In the genomic region with DNA sequence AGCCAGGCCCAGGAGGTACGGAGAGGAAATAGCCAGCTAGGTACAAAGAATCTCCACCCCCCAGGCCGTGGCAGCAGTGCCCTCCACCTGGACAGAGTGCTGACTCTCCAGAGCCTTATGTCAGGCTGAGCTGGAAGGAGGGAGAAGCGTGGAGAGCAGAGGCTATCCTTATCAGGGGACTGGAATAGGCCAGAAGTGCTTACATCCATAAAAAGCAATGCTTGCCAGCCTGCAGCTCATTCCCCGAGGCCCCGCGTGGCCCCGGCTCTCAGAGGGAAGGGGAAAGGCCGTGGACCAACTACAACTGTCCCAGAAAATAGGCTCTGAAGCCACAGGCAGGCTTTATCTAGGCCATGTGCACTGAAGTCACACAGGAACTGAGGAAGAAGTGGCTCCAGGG, we compare ENCODE assay signal across 16 mouse cellular contexts. TPM values are rescaled to one million over a fixed set of nuclear protein-coding genes. Genes with fewer than 3 reads are reported as not detected.
DNase-seq lines count a peak whose midpoint lies in the region; ATAC-seq lines count a peak whose summit lies in the region.
"Had no signal": no experiment of that assay in that cellular context is flagged by ENCODE, and none has a peak within 500 bp of the region (broad histone marks: within the 10 kb centered on the region; RNA-seq: fewer than 3 reads in every experiment).

No protein-coding gene starts in this region.

- no peak overlapping the region for H3K4me2 ChIP-seq in kidney, embryonic 16.5 days (replicated peaks; ENCODE audit: low read depth, low read length)
- peak overlapping the region; percentile 58 for H3K4me2 ChIP-seq in heart, embryonic 15.5 days
- H3K4me2 ChIP-seq: hindbrain, embryonic 14.5 days; liver, embryonic 11.5 days; lung, embryonic 15.5 days had no signal

- H3K9me3 ChIP-seq in kidney, embryonic 16.5 days (ENCODE audit: low read length) = no peaks in the 10 kb centered on the region
- H3K9me3 ChIP-seq in heart, embryonic 15.5 days (replicated peaks) = no peaks in the 10 kb centered on the region
- H3K9me3 ChIP-seq: lung, embryonic 15.5 days had no signal

- H3K36me3 ChIP-seq in kidney, embryonic 16.5 days (ENCODE audit: insufficient read depth, low read length) = peaks cover 2% of the 10 kb centered on the region; the same call in 1 of the 2 replicates
- H3K36me3 ChIP-seq in heart, embryonic 15.5 days = peaks cover 7% of the 10 kb centered on the region; the same call in 1 of the 2 replicates

- H3K27ac ChIP-seq in kidney, embryonic 16.5 days (ENCODE audit: low read length) = no peak overlapping the region
- peak overlapping the region; percentile 85 for H3K27ac ChIP-seq in heart, embryonic 15.5 days
- H3K27ac ChIP-seq: hindbrain, embryonic 14.5 days; lung, embryonic 15.5 days had no signal

- no peaks in the 10 kb centered on the region for H3K27me3 ChIP-seq in kidney, embryonic 16.5 days (ENCODE audit: insufficient read depth, low read length)
- H3K27me3 ChIP-seq in heart, embryonic 15.5 days = no peaks in the 10 kb centered on the region
- H3K27me3 ChIP-seq: lung, embryonic 15.5 days had no signal

- H3K4me3 ChIP-seq in kidney, embryonic 16.5 days (ENCODE audit: low read length) = no peak overlapping the region
- peak overlapping the region; percentile 47 for H3K4me3 ChIP-seq in heart, embryonic 15.5 days
- H3K4me3 ChIP-seq: lung, embryonic 15.5 days had no signal

- no peak overlapping the region for H3K9ac ChIP-seq in kidney, embryonic 16.5 days (replicated peaks; ENCODE audit: low read length)
- peak overlapping the region; percentile 58 for H3K9ac ChIP-seq in heart, embryonic 15.5 days
- H3K9ac ChIP-seq: hindbrain, embryonic 14.5 days; lung, embryonic 15.5 days had no signal

- no peaks in the 10 kb centered on the region for H3K4me1 ChIP-seq in kidney, embryonic 16.5 days (ENCODE audit: insufficient read depth, low read length)
- peaks cover 23% of the 10 kb centered on the region for H3K4me1 ChIP-seq in heart, embryonic 15.5 days (replicated peaks)
- H3K4me1 ChIP-seq: lung, embryonic 15.5 days had no signal

- no peak for ATAC-seq in kidney, embryonic 16.5 days (ENCODE audit: low FRiP score, low TSS enrichment)
- peak; percentile 80 for ATAC-seq in heart, embryonic 15.5 days (replicated peaks; ENCODE audit: insufficient number of reproducible peaks, insufficient read depth, low FRiP score, low read depth)
- ATAC-seq in activated CD4-positive, CD25-positive, alpha-beta regulatory T cell, adult 4 months = no peak
- ATAC-seq: intestine, postnatal 0 days; midbrain, embryonic 16.5 days had no signal

- 73% methylated on average over 8 of the region's 8 CpGs for WGBS in kidney, embryonic 16.5 days
- WGBS in heart, embryonic 15.5 days = 17% methylated on average over 8 of the region's 8 CpGs

- DNase-seq in kidney, adult 18-20 months = peak; percentile 3
- peak; percentile 8 for DNase-seq in Muller cell, postnatal 12 days (ENCODE audit: inconsistent ontology term)
- DNase-seq in heart, adult 18-20 months = peak; percentile 75 to 82
- no peak for DNase-seq in layer of hippocampus, adult 9-10 months (ENCODE audit: low spot score)
- no peak for DNase-seq in thymus, postnatal 0 days (ENCODE audit: low spot score)
- DNase-seq: adrenal gland, adult 8-10 months; cerebellum, postnatal 14 days; gastrocnemius, postnatal 14 days had no signal

RNA-seq across cellular contexts. Expression of gene Wdr76, which starts 44.7 kb away (rescaled TPM):
- polyA plus RNA-seq in kidney, embryonic 16.5 days (2015; fragmentation: Nextera tagmentation; extraction: Ambion mirVana) = 6.7 and 8.4 TPM in 2 replicates
- total RNA-seq in heart, adult 18-20 months (2021) = 1 to 10 TPM; 2.9 to 3.5 TPM
- 6.7 TPM in 2 replicates for polyA plus RNA-seq in heart, embryonic 15.5 days (2015; fragmentation: Nextera tagmentation; extraction: Ambion mirVana)
- polyA plus RNA-seq in activated CD4-positive, CD25-positive, alpha-beta regulatory T cell, adult 4 months (2017; shearing (Covaris generic)) = 10 to 100 TPM; 10.1 to 20.5 TPM
- polyA plus RNA-seq in thymus, postnatal 0 days (2015; fragmentation: Nextera tagmentation; extraction: Ambion mirVana) = 21.5 and 23.5 TPM in 2 replicates

RNA-seq across cellular contexts. Expression of gene Mfap1a, which starts 44.8 kb away (rescaled TPM):
- 28.3 and 30.6 TPM in 2 replicates for polyA plus RNA-seq in kidney, embryonic 16.5 days (2015; fragmentation: Nextera tagmentation; extraction: Ambion mirVana)
- 10 to 100 TPM; 31.7 to 39.0 TPM for total RNA-seq in heart, adult 18-20 months (2021)
- 18.4 and 21.5 TPM in 2 replicates for polyA plus RNA-seq in heart, embryonic 15.5 days (2015; fragmentation: Nextera tagmentation; extraction: Ambion mirVana)
- polyA plus RNA-seq in activated CD4-positive, CD25-positive, alpha-beta regulatory T cell, adult 4 months (2017; shearing (Covaris generic)) = 10 to 100 TPM; 32.7 to 47.6 TPM
- polyA plus RNA-seq in thymus, postnatal 0 days (2015; fragmentation: Nextera tagmentation; extraction: Ambion mirVana) = 30.6 and 34.0 TPM in 2 replicates

Comparison
In these comparisons a context has a peak if more than half of its experiments do, and no peak if none do; other contexts are left out.
1. DNase-seq: peak in kidney, adult 18-20 months (single experiment), Muller cell, postnatal 12 days (single experiment) and heart, adult 18-20 months (2 of 2); none in layer of hippocampus, adult 9-10 months (single experiment) and thymus, postnatal 0 days (single experiment).